Mouse (Mus musculus) gastrocnemius, postnatal 10 days (tissue): Measurements from ENCODE around the gene Ccdc9. TPM values are rescaled to one million over a fixed set of nuclear protein-coding genes. Genes with fewer than 3 reads are reported as not detected.
"Not testable (repeated sequence)": the region's sequence is repeated elsewhere in the genome, so short reads cannot be mapped to it uniquely, and the experiment has no call there.

Experiments
- DNase-seq: peaks from one replicate; pipeline ENCODE4 v3.0.0; 2021; ENCODE audit warnings: mixed read lengths
- total RNA-seq, 2 experiments: library from RNA; stranded (reverse); gene quantifications; 2 replicates each; pipeline ENCODE4 v1.2.3; 2021

Gene Ccdc9
- total RNA-seq, 2 experiments from 2014 or later, result 34.0 to 47.6 TPM

- peak; percentile 71 for DNase-seq
Measured at GRCm38 (mm10) chr7:16272681-16273080, 13.9 kb downstream of the Ccdc9 start.

GRCm38 (mm10) chr7:16271139-16271538 is 15.5 kb downstream of the Ccdc9 start:
- DNase-seq, result no peak

- DNase-seq, result not testable (repeated sequence)
Measured at GRCm38 (mm10) chr7:16266593-16266992, 20.0 kb downstream of the Ccdc9 start.

- DNase-seq, result no peak
Measured at GRCm38 (mm10) chr7:16265856-16266255, 20.7 kb downstream of the Ccdc9 start.

- no peak for DNase-seq
Measured at GRCm38 (mm10) chr7:16263843-16264242, 22.8 kb downstream of the Ccdc9 start.

GRCm38 (mm10) chr7:16263015-16263787 is 23.4 kb downstream of the Ccdc9 start:
- peak; percentile 87 for DNase-seq

GRCm38 (mm10) chr7:16261097-16261496 is 25.5 kb downstream of the Ccdc9 start:
- DNase-seq, result no peak

- no peak for DNase-seq
Measured at GRCm38 (mm10) chr7:16259110-16259590, 27.4 kb downstream of the Ccdc9 start, which contains the start of gene C5ar1. C5ar1 (minus strand) TSS chr7:16259540.

GRCm38 (mm10) chr7:16257830-16258229 is 28.8 kb downstream of the Ccdc9 start:
- no peak for DNase-seq

- DNase-seq, result not testable (repeated sequence)
Measured at GRCm38 (mm10) chr7:16255963-16256362, 30.6 kb downstream of the Ccdc9 start.

GRCm38 (mm10) chr7:16254195-16254594 is 32.4 kb downstream of the Ccdc9 start:
- no peak for DNase-seq

GRCm38 (mm10) chr7:16250687-16251086 is 35.9 kb downstream of the Ccdc9 start:
- DNase-seq, result no peak

GRCm38 (mm10) chr7:16245958-16246357 is 40.6 kb downstream of the Ccdc9 start:
- no peak for DNase-seq

- DNase-seq, result no peak
Measured at GRCm38 (mm10) chr7:16244067-16244466, 42.5 kb downstream of the Ccdc9 start, which contains the start of gene C5ar2. C5ar2 (minus strand) TSS chr7:16244154.

GRCm38 (mm10) chr7:16242198-16242597 is 44.4 kb downstream of the Ccdc9 start:
- no peak for DNase-seq

GRCm38 (mm10) chr7:16241787-16242186 is 44.8 kb downstream of the Ccdc9 start:
- DNase-seq, result no peak

- DNase-seq, result no peak
Measured at GRCm38 (mm10) chr7:16240978-16241303, 45.7 kb downstream of the Ccdc9 start.

- no peak for DNase-seq
Measured at GRCm38 (mm10) chr7:16240281-16240977, 46.2 kb downstream of the Ccdc9 start.

- no peak for DNase-seq
Measured at GRCm38 (mm10) chr7:16239554-16239997, 47.0 kb downstream of the Ccdc9 start.

GRCm38 (mm10) chr7:16229869-16230268 is 56.7 kb downstream of the Ccdc9 start:
- DNase-seq, result no peak
